ENCODE assay signal across 27 mouse cellular contexts in genomic region chr15:28740591-28740990, GRCm38 (mm10).
A peak's percentile ranks its signal among the peaks of the same experiment; 100 is the strongest.
DNase-seq lines count a peak whose midpoint lies in the region; ATAC-seq lines count a peak whose summit lies in the region.
"Had no signal": no experiment of that assay in that cellular context is flagged by ENCODE, and none has a peak within 500 bp of the region (broad histone marks: within the 10 kb centered on the region; RNA-seq: fewer than 3 reads in every experiment).

No protein-coding gene starts in this region.

- H3K36me3 ChIP-seq in forebrain, embryonic 14.5 days (ENCODE audit: control insufficient read depth, insufficient read depth, low read length) = no peaks in the 10 kb centered on the region
- H3K36me3 ChIP-seq in forebrain, embryonic 13.5 days (ENCODE audit: poor library complexity, severe bottlenecking) = no peaks in the 10 kb centered on the region
- H3K36me3 ChIP-seq in forebrain, embryonic 16.5 days (ENCODE audit: control insufficient read depth, insufficient read depth) = no peaks in the 10 kb centered on the region
- H3K36me3 ChIP-seq in forebrain, embryonic 11.5 days (ENCODE audit: control insufficient read depth, insufficient read depth, low read length) = no peaks in the 10 kb centered on the region
- H3K36me3 ChIP-seq: embryonic facial prominence, embryonic 13.5 days; embryonic facial prominence, embryonic 15.5 days; G1E had no signal

- 72% methylated on average over 2 of the region's 2 CpGs for WGBS in forebrain, embryonic 14.5 days
- whole genome bisulfite sequencing in forebrain, embryonic 13.5 days = 87% methylated on average over 2 of the region's 2 CpGs
- WGBS in forebrain, embryonic 16.5 days = 62% methylated on average over 2 of the region's 2 CpGs
- 84% methylated on average over 2 of the region's 2 CpGs for WGBS in forebrain, embryonic 11.5 days

- no peaks in the 10 kb centered on the region for H3K4me1 ChIP-seq in forebrain, embryonic 14.5 days (ENCODE audit: control insufficient read depth, insufficient read depth, low read length)
- no peaks in the 10 kb centered on the region for H3K4me1 ChIP-seq in forebrain, embryonic 13.5 days
- H3K4me1 ChIP-seq in forebrain, embryonic 16.5 days (replicated peaks; ENCODE audit: control insufficient read depth, insufficient read depth, low read length) = no peaks in the 10 kb centered on the region
- no peaks in the 10 kb centered on the region for H3K4me1 ChIP-seq in forebrain, embryonic 11.5 days (replicated peaks; ENCODE audit: control insufficient read depth, insufficient read depth, low read length)
- H3K4me1 ChIP-seq: embryonic facial prominence, embryonic 13.5 days; embryonic facial prominence, embryonic 15.5 days had no signal

- no peak overlapping the region for H3K4me2 ChIP-seq in forebrain, embryonic 14.5 days (ENCODE audit: low read length)
- H3K4me2 ChIP-seq in forebrain, embryonic 13.5 days = no peak overlapping the region
- H3K4me2 ChIP-seq in forebrain, embryonic 16.5 days (ENCODE audit: low read length) = no peak overlapping the region
- no peak overlapping the region for H3K4me2 ChIP-seq in forebrain, embryonic 11.5 days (ENCODE audit: low read depth, low read length, severe bottlenecking)
- H3K4me2 ChIP-seq: embryonic facial prominence, embryonic 13.5 days; embryonic facial prominence, embryonic 15.5 days had no signal

- no peak for ATAC-seq in forebrain, embryonic 14.5 days
- ATAC-seq in forebrain, embryonic 13.5 days = no peak; the same call in 1 of the 2 replicates
- peak; percentile 61; the same call in 1 of the 2 replicates for ATAC-seq in forebrain, embryonic 16.5 days
- ATAC-seq in forebrain, embryonic 11.5 days (replicated peaks; ENCODE audit: low FRiP score) = no peak
- ATAC-seq in frontal cortex, adult (ENCODE audit: low TSS enrichment) = 0 out of 2 replicates have a peak, but pooled peaks have one; percentile 55
- ATAC-seq: activated CD4-positive, CD25-positive, alpha-beta regulatory T cell, adult 4 months; CD4-positive, CD25-positive, alpha-beta regulatory T cell, adult 4 months; Patski had no signal

- H3K4me3 ChIP-seq in forebrain, embryonic 14.5 days (ENCODE audit: low read depth, low read length) = no peak overlapping the region
- no peak overlapping the region for H3K4me3 ChIP-seq in forebrain, embryonic 13.5 days
- no peak overlapping the region for H3K4me3 ChIP-seq in forebrain, embryonic 16.5 days (replicated peaks; ENCODE audit: low read length)
- H3K4me3 ChIP-seq in forebrain, embryonic 11.5 days (ENCODE audit: low read depth, low read length) = no peak overlapping the region
- H3K4me3 ChIP-seq: embryonic facial prominence, embryonic 13.5 days; embryonic facial prominence, embryonic 15.5 days; erythroblast, embryonic 14.5 days; gastrocnemius, adult 2 months had no signal

- no peak overlapping the region for H3K27ac ChIP-seq in forebrain, embryonic 14.5 days (ENCODE audit: low read depth, low read length)
- H3K27ac ChIP-seq in forebrain, embryonic 13.5 days = no peak overlapping the region
- no peak overlapping the region for H3K27ac ChIP-seq in forebrain, embryonic 16.5 days (ENCODE audit: low read length)
- no peak overlapping the region for H3K27ac ChIP-seq in forebrain, embryonic 11.5 days (ENCODE audit: low read depth, low read length)
- H3K27ac ChIP-seq: embryonic facial prominence, embryonic 13.5 days; embryonic facial prominence, embryonic 15.5 days; gastrocnemius, adult 2 months had no signal

- no peaks in the 10 kb centered on the region for H3K27me3 ChIP-seq in forebrain, embryonic 14.5 days (replicated peaks; ENCODE audit: control insufficient read depth, insufficient read depth, low read length)
- H3K27me3 ChIP-seq in forebrain, embryonic 13.5 days = no peaks in the 10 kb centered on the region
- no peaks in the 10 kb centered on the region for H3K27me3 ChIP-seq in forebrain, embryonic 16.5 days (replicated peaks; ENCODE audit: control insufficient read depth, insufficient read depth, low read length)
- no peaks in the 10 kb centered on the region for H3K27me3 ChIP-seq in forebrain, embryonic 11.5 days (ENCODE audit: control insufficient read depth, insufficient read depth, low read length)
- H3K27me3 ChIP-seq: CH12.LX; embryonic facial prominence, embryonic 13.5 days; embryonic facial prominence, embryonic 15.5 days had no signal

- DNase-seq in forebrain, embryonic 14.5 days (ENCODE audit: low spot score) = peak; percentile 36
- no peak for DNase-seq in forebrain, embryonic 11.5 days (ENCODE audit: low spot score)
- DNase-seq in frontal cortex, postnatal 10 days (ENCODE audit: low spot score in 2 of 2) = no peak
- peak; percentile 12 for DNase-seq in brain, adult 2 months (ENCODE audit: low read depth, low spot score)
- no peak for DNase-seq in cerebellum, adult 11 months
- DNase-seq: adrenal gland, adult 8-10 months; adrenal gland, postnatal 14 days; adrenal gland, postnatal 36 days; B cell, adult 2 months; cerebellum, adult 18-20 months; cerebellum, adult 8-10 months; cerebellum, adult 9-11 months; cerebellum, postnatal 14 days; cerebellum, postnatal 36 days; embryo, embryonic 11 days; gastrocnemius, adult 2 months had no signal

- H3K9me3 ChIP-seq in forebrain, embryonic 14.5 days (replicated peaks; ENCODE audit: control insufficient read depth, low read length) = no peaks in the 10 kb centered on the region
- no peaks in the 10 kb centered on the region for H3K9me3 ChIP-seq in forebrain, embryonic 13.5 days (replicated peaks)
- no peaks in the 10 kb centered on the region for H3K9me3 ChIP-seq in forebrain, embryonic 16.5 days (ENCODE audit: control insufficient read depth, low read length)
- H3K9me3 ChIP-seq in forebrain, embryonic 11.5 days (ENCODE audit: control insufficient read depth, low read length) = no peaks in the 10 kb centered on the region
- H3K9me3 ChIP-seq: embryonic facial prominence, embryonic 15.5 days; G1E had no signal

- H3K9ac ChIP-seq in forebrain, embryonic 14.5 days (ENCODE audit: low read length) = no peak overlapping the region
- H3K9ac ChIP-seq in forebrain, embryonic 13.5 days = no peak overlapping the region
- H3K9ac ChIP-seq in forebrain, embryonic 16.5 days (replicated peaks; ENCODE audit: low read depth, low read length) = no peak overlapping the region
- H3K9ac ChIP-seq in forebrain, embryonic 11.5 days (ENCODE audit: low read length) = no peak overlapping the region
- H3K9ac ChIP-seq: embryonic facial prominence, embryonic 13.5 days; embryonic facial prominence, embryonic 15.5 days had no signal

Comparison
In these comparisons a context has a peak if more than half of its experiments do, and no peak if none do; other contexts are left out.
1. ATAC-seq: peak in forebrain, embryonic 16.5 days (single experiment) and frontal cortex, adult (single experiment); none in forebrain, embryonic 14.5 days (single experiment), forebrain, embryonic 13.5 days (single experiment) and forebrain, embryonic 11.5 days (single experiment).
2. DNase-seq: peak in forebrain, embryonic 14.5 days (single experiment) and brain, adult 2 months (single experiment); none in forebrain, embryonic 11.5 days (single experiment), frontal cortex, postnatal 10 days (0 of 2) and cerebellum, adult 11 months (single experiment).